Mouse (Mus musculus) heart, adult 2 months (tissue): Measurements from ENCODE around the gene Slx1b. TPM values are rescaled to one million over a fixed set of nuclear protein-coding genes. Genes with fewer than 3 reads are reported as not detected.
A peak's percentile ranks its signal among the peaks of the same experiment; 100 is the strongest.

Experiments used
- DNase-seq, 2 experiments: peaks; one replicate each; pipeline ENCODE4 v3.0.0; 2021
- H3K27ac ChIP-seq: fragments of 200-600 bp; 2 replicates; pipeline ENCODE4 v1.8.1; 2022
- H3K27me3 ChIP-seq: fragments of 200-500 bp; 2 replicates; pipeline ENCODE4 v1.6.1; 2012; ENCODE audit warnings: mild to moderate bottlenecking, low read length, inconsistent platforms, mixed read lengths; ENCODE audit not compliant: control insufficient read depth, insufficient read depth
- H3K36me3 ChIP-seq: fragments of 200-500 bp; 2 replicates; pipeline ENCODE4 v1.6.1; 2012; ENCODE audit warnings: low read length, inconsistent platforms; ENCODE audit not compliant: control insufficient read depth, insufficient read depth
- H3K4me1 ChIP-seq: fragments of 200-500 bp; 2 replicates; pipeline ENCODE4 v1.6.1; 2011; ENCODE audit warnings: low read length; ENCODE audit not compliant: control insufficient read depth, insufficient read depth
- H3K4me3 ChIP-seq: fragments of 200-600 bp; 2 replicates; pipeline ENCODE4 v1.8.1; 2022
- H3K79me2 ChIP-seq: fragments of 200-500 bp; replicated peaks from 2 replicates; pipeline ENCODE4 v1.6.1; 2012; ENCODE audit warnings: mild to moderate bottlenecking, inconsistent platforms, low read length, moderate library complexity, mixed read lengths; ENCODE audit not compliant: control insufficient read depth, insufficient read depth
- H3K9ac ChIP-seq: fragments of 200-500 bp; 2 replicates; pipeline ENCODE4 v1.6.1; 2012; ENCODE audit warnings: low read depth, mild to moderate bottlenecking, control low read depth, inconsistent platforms, low read length, mixed read lengths
- CTCF ChIP-seq: fragments of 200-600 bp; IDR thresholded peaks from 2 replicates; pipeline ENCODE4 v1.8.1; 2022; ENCODE audit warnings: antibody characterized with exemption, mild to moderate bottlenecking, moderate library complexity
- EP300 ChIP-seq: fragments of 200-500 bp; IDR thresholded peaks from 2 replicates; pipeline ENCODE4 v1.6.1; 2011; ENCODE audit warnings: low read depth, low read length, control low read depth; ENCODE audit not compliant: insufficient read depth
- POLR2A ChIP-seq: fragments of 200-500 bp; IDR thresholded peaks from 2 replicates; pipeline ENCODE4 v1.6.1; 2011; ENCODE audit warnings: mild to moderate bottlenecking, low read depth, low read length, control low read depth; ENCODE audit not compliant: insufficient read depth
- WGBS: fragments of 180-500 bp; shearing (Covaris S2); methylation state at CpG from one replicate; pipeline ENCODE4 v1.1.7; 2018; 5-methylcytosine and 5-hydroxymethylcytosine counted together
- intact Hi-C: fragments of 180-260 bp; cut with DNase I; formaldehyde crosslinking; loops from one replicate; pipeline ENCODE4 v1.15.1; 2025
- long read RNA-seq: library from polyadenylated mRNA; stranded (forward); transcript quantifications from one replicate; pipeline ENCODE4 v2.0.0, GENCODE M21; 2021
- polyA plus RNA-seq: library from polyadenylated mRNA; depleted of rRNA; stranded (reverse); fragments of >200 nt; gene quantifications from 2 replicates; pipeline ENCODE4 v1.2.3, GENCODE M21; 2012; rRNA removed
- total RNA-seq, 2 experiments: library from RNA; stranded (reverse); gene quantifications; 2 replicates each; pipeline ENCODE4 v1.2.3; 2021

The Slx1b gene
- total RNA-seq (1 to 10 TPM; 3.6 to 3.9 TPM), polyA plus RNA-seq (7.8 and 10.3 TPM in 2 replicates)
- long read RNA-seq, partial matches to known transcripts = 0 of 3 reads
- long read RNA-seq, other reads (novel, unspliced or antisense) = 0 of 3 reads

DNA sequence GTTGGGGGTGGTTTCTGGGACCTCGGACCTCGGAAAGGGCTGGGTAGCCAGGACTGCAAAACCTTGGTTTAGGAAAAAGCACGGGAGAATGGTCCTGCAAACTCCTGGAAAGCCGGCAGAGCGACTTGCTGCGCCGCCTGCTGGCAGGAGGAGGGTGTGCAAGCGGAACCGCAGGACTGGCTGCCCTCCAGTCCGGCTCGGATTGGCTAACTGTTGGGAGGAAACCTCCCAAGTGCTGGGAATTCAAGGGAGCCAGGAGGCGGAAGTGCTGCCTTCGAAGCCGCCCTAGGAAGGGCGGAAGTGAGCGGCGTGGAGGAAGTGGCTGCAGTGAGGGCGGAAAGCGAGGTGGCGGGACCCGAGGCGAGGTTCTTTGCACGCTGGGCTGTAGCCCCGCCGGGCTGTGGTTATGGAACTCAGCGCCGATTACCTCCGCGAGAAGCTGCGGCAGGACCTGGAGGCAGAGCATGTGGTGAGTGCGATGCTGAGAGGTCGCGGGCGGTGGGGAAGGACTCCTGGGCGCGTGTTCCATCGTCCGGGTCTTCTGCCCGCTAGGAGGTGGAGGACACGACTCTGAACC is at the start of gene Slx1b:
Gene Slx1b, minus strand, starts transcription at position 154 of the 577 bp plus-strand sequence.
- under 1% methylated on average over 40 of the region's 40 CpGs for WGBS
- H3K4me3 ChIP-seq = peak within 1 kb of the TSS; percentile 96
- peak; percentile 95 to 96 for DNase-seq
- H3K27me3 ChIP-seq = no peaks in the 10 kb centered on the region
- peak within 1 kb of the TSS; percentile 98 for H3K9ac ChIP-seq
- H3K36me3 ChIP-seq = no peaks in the 10 kb centered on the region
- peaks cover 2% of the 10 kb centered on the region; the same call in 1 of the 2 replicates for H3K79me2 ChIP-seq
- intact Hi-C loops = loop anchor here (1.0 to 10.0 kb wide), 3 partner anchors 112 to 301 kb away; partner anchors contain the start of genes Nfatc2ip and Tufm
- peak within 1 kb of the TSS; percentile 96 for H3K27ac ChIP-seq
- peaks cover 6% of the 10 kb centered on the region for H3K4me1 ChIP-seq
- peak; percentile 93 for TF ChIP-seq CTCF
- peak; percentile 55 for TF ChIP-seq POLR2A
- TF ChIP-seq EP300 = peak; percentile 82; the same call in 1 of the 2 replicates

DNA sequence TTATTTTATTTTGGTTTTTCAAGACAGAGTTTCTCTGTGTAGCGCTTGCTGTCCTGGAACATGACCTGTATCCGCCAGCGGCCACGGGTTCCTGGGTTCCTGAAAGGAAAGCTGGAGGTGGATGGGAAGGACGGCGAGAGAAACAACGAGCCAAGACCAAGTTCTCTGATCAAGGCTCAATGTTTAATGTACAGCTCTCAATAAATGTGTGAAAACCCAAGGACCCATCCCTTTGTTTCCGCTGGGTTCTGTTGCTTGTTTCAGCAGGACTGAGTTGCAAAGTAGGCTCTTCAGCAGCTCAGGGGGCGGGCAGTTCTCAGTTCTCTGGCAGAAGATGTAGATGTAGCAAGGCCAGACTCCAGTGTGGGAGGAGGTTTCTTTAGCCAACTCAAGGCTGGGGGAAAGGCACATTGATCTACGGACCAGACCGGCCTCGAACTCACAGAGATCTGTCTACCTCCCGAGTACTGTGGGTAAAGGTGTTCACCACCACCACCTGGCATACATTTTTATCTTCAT is 46.4 kb upstream of the Slx1b start:
- TF ChIP-seq CTCF (no peak), EP300 (no peak), POLR2A (no peak)
- intact Hi-C loops = no loop called here
- DNase-seq = no peak
- 88% methylated on average over 13 of the region's 13 CpGs for WGBS
- Histone ChIP-seq H3K9ac (no peak overlapping the region), H3K4me1 (0 out of 2 replicates have a peak, but pooled peaks cover 1% of the 10 kb centered on the region), H3K36me3 (no peaks in the 10 kb centered on the region), H3K4me3 (no peak overlapping the region), H3K79me2 (no peaks in the 10 kb centered on the region), H3K27me3 (no peaks in the 10 kb centered on the region), H3K27ac (no peak overlapping the region)

DNA sequence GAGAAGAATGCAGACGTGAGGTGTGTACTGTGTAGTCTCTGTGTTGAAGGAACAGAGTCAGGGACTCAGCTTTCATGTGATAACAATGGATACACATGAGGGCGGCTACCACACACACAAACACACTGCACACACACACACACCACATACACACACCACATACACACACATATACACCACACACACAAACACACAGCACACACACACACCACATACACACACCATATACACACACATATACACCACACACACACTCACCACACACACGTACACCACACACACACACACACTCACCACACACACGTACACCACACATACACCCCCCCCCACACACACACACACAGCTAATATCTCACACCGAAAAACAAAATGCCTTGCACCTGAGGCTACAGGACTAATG is 45.9 kb upstream of the Slx1b start:
- Histone ChIP-seq H3K27ac (no peak overlapping the region), H3K36me3 (no peaks in the 10 kb centered on the region), H3K4me1 (no peaks in the 10 kb centered on the region), H3K9ac (no peak overlapping the region), H3K27me3 (no peaks in the 10 kb centered on the region), H3K79me2 (no peaks in the 10 kb centered on the region), H3K4me3 (no peak overlapping the region)
- 76% methylated on average over 5 of the region's 5 CpGs for WGBS
- DNase-seq = no peak
- TF ChIP-seq EP300 (no peak), CTCF (no peak), POLR2A (no peak)
- intact Hi-C loops = no loop called here

DNA sequence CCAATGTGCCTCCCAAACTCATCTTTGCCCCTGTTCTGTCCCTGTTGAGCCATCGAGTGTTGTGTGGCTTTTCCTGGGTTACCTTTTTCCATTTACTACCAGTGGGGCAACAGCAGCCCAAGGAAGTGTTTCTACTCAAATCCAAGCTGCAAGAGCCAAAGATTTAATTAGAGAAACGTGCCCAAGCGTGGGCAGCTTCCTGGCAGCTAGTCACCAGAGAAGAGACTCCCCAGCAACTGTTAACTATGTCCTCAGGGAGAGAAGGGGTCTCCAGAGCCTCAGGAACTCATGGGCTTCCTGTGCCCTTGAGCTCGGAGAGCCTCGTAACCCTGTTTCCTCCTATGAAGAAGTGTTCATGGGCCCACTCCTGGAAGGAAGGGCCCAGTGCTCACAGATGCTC is 45.4 kb upstream of the Slx1b start:
- Histone ChIP-seq H3K27ac (no peak overlapping the region), H3K4me1 (no peaks in the 10 kb centered on the region), H3K27me3 (no peaks in the 10 kb centered on the region), H3K4me3 (no peak overlapping the region), H3K79me2 (no peaks in the 10 kb centered on the region), H3K9ac (no peak overlapping the region), H3K36me3 (no peaks in the 10 kb centered on the region)
- 54% methylated on average over 5 of the region's 5 CpGs for WGBS
- DNase-seq = no peak
- no peak for TF ChIP-seq POLR2A
- TF ChIP-seq CTCF = no peak
- intact Hi-C loops = no loop called here

DNA sequence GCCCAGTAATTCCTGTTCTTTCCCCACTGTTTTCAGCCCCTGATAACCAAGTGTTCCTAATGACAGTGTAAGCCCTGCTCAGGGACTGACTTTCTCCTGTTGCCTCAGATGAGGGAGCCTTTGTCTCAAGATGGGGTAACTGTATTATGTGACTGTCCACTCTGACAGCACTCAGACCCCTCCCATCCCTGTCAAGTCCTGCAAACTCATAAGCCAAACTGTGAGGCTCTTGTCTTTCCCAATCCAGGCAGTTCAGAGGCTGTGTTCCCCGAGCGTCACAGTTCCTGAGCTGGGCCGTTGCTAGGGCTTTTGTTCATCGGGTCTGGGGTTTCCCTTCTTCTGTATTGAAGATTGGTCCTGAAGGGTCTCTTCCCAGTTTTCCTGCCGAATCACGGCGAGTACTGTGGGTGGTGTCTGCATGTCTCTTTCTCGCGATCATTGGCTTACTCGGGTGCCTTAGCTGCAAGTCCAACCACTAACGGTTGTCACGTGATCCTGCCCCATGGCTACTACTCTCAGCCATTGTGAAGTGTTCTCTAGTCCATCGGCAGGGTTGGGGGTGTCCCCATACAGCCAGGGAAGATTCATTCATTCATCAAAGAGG is 44.6 kb upstream of the Slx1b start:
- no peak for DNase-seq
- Histone ChIP-seq H3K79me2 (no peaks in the 10 kb centered on the region), H3K27me3 (no peaks in the 10 kb centered on the region), H3K27ac (no peak overlapping the region), H3K4me1 (no peaks in the 10 kb centered on the region), H3K4me3 (no peak overlapping the region), H3K9ac (no peak overlapping the region), H3K36me3 (no peaks in the 10 kb centered on the region)
- TF ChIP-seq POLR2A (no peak), CTCF (no peak), EP300 (no peak)
- WGBS = 81% methylated on average over 13 of the region's 13 CpGs
- intact Hi-C loops = no loop called here

DNA sequence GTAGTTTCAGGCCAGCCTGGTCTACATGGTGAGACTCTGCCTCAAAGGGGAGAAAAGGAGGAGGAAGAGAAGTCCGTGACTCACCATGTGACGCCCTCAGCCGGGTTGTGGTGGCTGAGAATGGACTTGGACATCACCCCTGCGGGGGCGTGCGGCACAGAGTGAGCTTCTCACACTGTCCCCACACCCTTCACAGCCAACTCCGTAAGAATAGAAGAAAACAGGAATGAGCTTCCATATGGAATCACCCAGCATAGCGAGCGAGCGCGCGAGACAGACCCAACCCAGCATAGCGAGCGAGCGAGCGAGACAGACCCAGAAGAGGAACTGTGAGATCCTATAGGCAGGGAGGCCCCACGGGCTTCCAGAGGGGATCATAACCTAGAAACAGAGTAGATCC is 44.0 kb upstream of the Slx1b start:
- no peaks in the 10 kb centered on the region for H3K27me3 ChIP-seq
- H3K79me2 ChIP-seq = no peaks in the 10 kb centered on the region
- no peaks in the 10 kb centered on the region for H3K36me3 ChIP-seq
- TF ChIP-seq POLR2A = no peak
- intact Hi-C loops = no loop called here
- H3K27ac ChIP-seq = no peak overlapping the region
- no peak overlapping the region for H3K4me3 ChIP-seq
- no peak for DNase-seq
- WGBS = 71% methylated on average over 17 of the region's 17 CpGs
- no peaks in the 10 kb centered on the region for H3K4me1 ChIP-seq
- no peak overlapping the region for H3K9ac ChIP-seq
